Mouse (Mus musculus) forebrain, postnatal 0 days (tissue): Measurements from ENCODE around the gene Sox4. TPM values are rescaled to one million over a fixed set of nuclear protein-coding genes. Genes with fewer than 3 reads are reported as not detected.

Experiments used
- ATAC-seq: fragments of 200-750 bp; cut with Nextera tagmentation; 2 replicates; pipeline ENCODE4 v1.8.0; 2017; ENCODE audit warnings: mild to moderate bottlenecking, moderate library complexity
- DNase-seq: peaks from one replicate; pipeline ENCODE4 v3.0.0-alpha.2; 2015
- H3K27ac ChIP-seq: fragments of 300-500 bp; sonication (generic); 2 replicates; pipeline ENCODE4 v1.5.1; 2014; ENCODE audit warnings: low read depth, mild to moderate bottlenecking, antibody characterized with exemption, low read length, moderate library complexity, mixed read lengths
- H3K27me3 ChIP-seq: fragments of 300-500 bp; sonication (generic); 2 replicates; pipeline ENCODE4 v1.6.1; 2014; ENCODE audit warnings: mild to moderate bottlenecking, low read length, mixed read lengths; ENCODE audit not compliant: insufficient read depth
- H3K36me3 ChIP-seq: fragments of 300-500 bp; sonication (generic); 2 replicates; pipeline ENCODE4 v1.6.1; 2014; ENCODE audit warnings: mild to moderate bottlenecking, moderate library complexity; ENCODE audit not compliant: insufficient read depth
- H3K4me1 ChIP-seq: fragments of 300-500 bp; sonication (generic); 2 replicates; pipeline ENCODE4 v1.6.1; 2014; ENCODE audit warnings: antibody characterized with exemption; ENCODE audit not compliant: insufficient read depth
- H3K4me2 ChIP-seq: fragments of 300-500 bp; sonication (generic); 2 replicates; pipeline ENCODE4 v1.6.1; 2014; ENCODE audit warnings: low read depth, mild to moderate bottlenecking, moderate library complexity
- H3K4me3 ChIP-seq: fragments of 300-500 bp; sonication (generic); 2 replicates; pipeline ENCODE4 v1.5.1; 2014; ENCODE audit warnings: low read depth, low read length, mixed read lengths
- H3K9ac ChIP-seq: fragments of 300-500 bp; sonication (generic); 2 replicates; pipeline ENCODE4 v1.6.1; 2014; ENCODE audit warnings: mild to moderate bottlenecking
- H3K9me3 ChIP-seq: fragments of 300-500 bp; sonication (generic); 2 replicates; pipeline ENCODE4 v1.6.1; 2016; ENCODE audit warnings: low read length
- CTCF ChIP-seq: sonication (generic); IDR thresholded peaks from 2 replicates; pipeline ENCODE4 v1.5.1; 2016; ENCODE audit warnings: antibody characterized with exemption, control low read depth, low read depth
- whole genome bisulfite sequencing: fragments of 180-500 bp; shearing (Covaris S2); extraction: QIAGEN DNeasy Blood & Tissue Kit; methylation state at CpG from one replicate; pipeline ENCODE4 v1.1.7; 2014; 5-methylcytosine and 5-hydroxymethylcytosine counted together
- polyA plus RNA-seq: library from polyadenylated mRNA; unstranded; fragments of >200 nt; fragmentation: Nextera tagmentation; extraction: Ambion mirVana; gene quantifications from 2 replicates; pipeline ENCODE4 v1.2.1, GENCODE M21; 2015
- total RNA-seq: library from RNA; depleted of rRNA; stranded (reverse); fragments of >200 nt; gene quantifications from 2 replicates; pipeline ENCODE4 v1.2.3, GENCODE M21; 2014

Sox4 gene
- total and polyA plus RNA-seq, 2 experiments from 2014 or later: 202 to 275 TPM

GRCm38 (mm10) chr13:28960916-28961315 is 7.4 kb upstream of the Sox4 start:
- no peak for DNase-seq
- Histone ChIP-seq H3K4me1 (peaks cover 8% of the 10 kb centered on the region), H3K27me3 (no peaks in the 10 kb centered on the region), H3K36me3 (no peaks in the 10 kb centered on the region), H3K9ac (no peak overlapping the region), H3K4me2 (no peak overlapping the region), H3K9me3 (no peaks in the 10 kb centered on the region), H3K4me3 (no peak overlapping the region), H3K27ac (no peak overlapping the region)
- WGBS: 98% methylated on average over 8 of the region's 8 CpGs
- ATAC-seq: no peak
- TF ChIP-seq CTCF: no peak

- peak overlapping the region; percentile 99 for H3K27ac ChIP-seq
- no peaks in the 10 kb centered on the region for H3K27me3 ChIP-seq
- peak overlapping the region; percentile 88 for H3K9ac ChIP-seq
- peak; percentile 87 for TF ChIP-seq CTCF
- DNase-seq (peak; percentile 88), ATAC-seq (peak; percentile 74)
- H3K4me3 ChIP-seq: peak overlapping the region; percentile 58
- WGBS: under 1% methylated on average over 28 of the region's 31 CpGs
- peak overlapping the region; percentile 98 for H3K4me2 ChIP-seq
- no peaks in the 10 kb centered on the region for H3K9me3 ChIP-seq
- H3K36me3 ChIP-seq: no peaks in the 10 kb centered on the region
- H3K4me1 ChIP-seq: peaks cover 8% of the 10 kb centered on the region
These were observed 6.0 kb upstream of the Sox4 start for GRCm38 (mm10) chr13:28959458-28959978.

GRCm38 (mm10) chr13:28959068-28959440 is 5.5 kb upstream of the Sox4 start:
- no peak for TF ChIP-seq CTCF
- H3K9ac ChIP-seq: peak overlapping the region; percentile 88
- H3K4me2 ChIP-seq: peak overlapping the region; percentile 98
- H3K27ac ChIP-seq: peak overlapping the region; percentile 99
- peak overlapping the region; percentile 58 for H3K4me3 ChIP-seq
- ATAC-seq: peak; percentile 35
- peak; percentile 81 for DNase-seq
- H3K36me3 ChIP-seq: no peaks in the 10 kb centered on the region
- under 1% methylated on average over 17 of the region's 17 CpGs for WGBS
- no peaks in the 10 kb centered on the region for H3K9me3 ChIP-seq
- H3K27me3 ChIP-seq: no peaks in the 10 kb centered on the region
- H3K4me1 ChIP-seq: peaks cover 8% of the 10 kb centered on the region

- Histone ChIP-seq H3K36me3 (no peaks in the 10 kb centered on the region), H3K27me3 (no peaks in the 10 kb centered on the region), H3K4me1 (peaks cover 8% of the 10 kb centered on the region), H3K4me3 (peak overlapping the region; percentile 58), H3K4me2 (peak overlapping the region; percentile 98), H3K9ac (peak overlapping the region; percentile 88), H3K9me3 (no peaks in the 10 kb centered on the region), H3K27ac (peak overlapping the region; percentile 99)
- WGBS: under 1% methylated on average over 54 of the region's 54 CpGs
- ATAC-seq (peak; percentile 47), DNase-seq (peak; percentile 87)
- TF ChIP-seq CTCF: peak; percentile 10
These were observed 4.9 kb upstream of the Sox4 start for GRCm38 (mm10) chr13:28958211-28959067.

GRCm38 (mm10) chr13:28957765-28958164 is 4.3 kb upstream of the Sox4 start:
- peak overlapping the region; percentile 99 for H3K27ac ChIP-seq
- peak overlapping the region; percentile 88 for H3K9ac ChIP-seq
- DNase-seq: peak; percentile 96
- peak overlapping the region; percentile 58 for H3K4me3 ChIP-seq
- no peaks in the 10 kb centered on the region for H3K27me3 ChIP-seq
- H3K9me3 ChIP-seq: no peaks in the 10 kb centered on the region
- peaks cover 8% of the 10 kb centered on the region for H3K4me1 ChIP-seq
- H3K36me3 ChIP-seq: no peaks in the 10 kb centered on the region
- peak; percentile 38 for ATAC-seq
- peak; percentile 99 for TF ChIP-seq CTCF
- WGBS: 3% methylated on average over 16 of the region's 16 CpGs
- peak overlapping the region; percentile 98 for H3K4me2 ChIP-seq

- peak; percentile 70 for ATAC-seq
- Histone ChIP-seq H3K27me3 (no peaks in the 10 kb centered on the region), H3K36me3 (no peaks in the 10 kb centered on the region), H3K9ac (peak overlapping the region; percentile 99), H3K9me3 (no peaks in the 10 kb centered on the region), H3K27ac (peak overlapping the region; percentile 99), H3K4me2 (peak overlapping the region; percentile 47), H3K4me1 (peaks cover 8% of the 10 kb centered on the region), H3K4me3 (peak overlapping the region; percentile 92)
- DNase-seq: peak; percentile 71
- under 1% methylated on average over 97 of the region's 98 CpGs for WGBS
- peak; percentile 25; the same call in 1 of the 2 replicates for TF ChIP-seq CTCF
These were observed 639 bp downstream of the Sox4 start for GRCm38 (mm10) chr13:28952576-28953571.
